Mouse (Mus musculus): ENCODE measurements around the gene S100a2. TPM values are rescaled to one million over a fixed set of nuclear protein-coding genes. Genes with fewer than 3 reads are reported as not detected.

The S100a2 gene
- total RNA-seq, 2 experiments from 2014 or later: not detected

DNA sequence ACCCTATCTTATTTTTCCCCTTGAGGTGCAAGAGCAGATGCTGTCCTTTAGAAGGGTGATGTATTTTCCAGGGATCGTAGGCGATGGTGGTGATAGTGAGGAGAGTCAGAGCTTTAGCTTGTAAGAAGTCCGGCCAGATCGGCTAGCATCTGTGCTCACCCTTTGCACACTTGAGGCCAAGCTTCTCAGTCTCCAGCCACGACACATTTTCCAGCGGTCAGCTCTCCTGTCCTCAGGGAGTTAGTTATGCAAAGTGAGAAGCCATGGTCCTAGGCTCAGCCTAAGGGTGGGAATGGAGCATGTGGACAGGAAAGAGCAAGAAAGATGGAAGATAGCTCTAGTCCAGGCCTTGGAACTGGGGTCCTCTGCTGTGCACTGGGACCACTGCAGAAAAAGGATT lies 6.8 kb downstream of the S100a2 start:
- no peak for DNase-seq

DNA sequence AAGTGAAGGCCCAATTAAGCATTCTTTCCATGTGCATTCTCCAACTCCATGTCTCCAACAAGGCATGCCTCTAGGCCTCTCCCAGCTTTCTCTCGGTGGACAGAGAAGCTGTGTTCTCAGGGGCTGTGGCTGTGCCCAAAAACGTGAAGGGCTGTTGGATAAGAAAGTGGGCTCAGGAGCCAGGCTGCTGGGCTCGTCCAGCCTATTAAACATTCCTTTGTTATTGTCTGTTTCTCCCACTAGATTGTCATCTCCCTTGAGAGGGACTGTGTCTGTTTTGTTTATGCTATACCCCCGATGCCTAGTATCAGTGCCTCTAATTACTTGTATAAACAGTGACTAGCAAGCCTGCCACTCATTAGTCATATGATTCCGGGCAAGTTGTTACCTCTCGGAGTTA lies 7.7 kb downstream of the S100a2 start:
- no peak for DNase-seq

DNA sequence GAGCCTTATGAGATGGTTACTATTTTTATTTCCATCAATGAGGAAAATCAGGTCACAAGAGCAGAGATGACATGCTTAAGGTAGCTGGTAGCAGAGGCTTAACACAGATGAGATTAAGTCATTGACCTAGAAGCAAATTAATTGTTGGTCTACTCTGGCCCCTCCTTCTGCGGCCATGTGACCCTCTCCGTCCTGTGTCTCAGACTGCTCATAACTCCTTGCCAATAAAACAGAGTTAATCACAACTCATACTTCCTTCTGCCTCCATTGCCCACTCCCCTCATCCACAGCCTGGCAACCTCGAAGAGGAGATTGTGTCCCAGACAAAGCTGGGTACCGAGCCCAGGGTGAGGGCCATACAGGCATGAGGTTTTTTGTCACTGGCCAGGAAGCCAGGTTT lies 8.2 kb downstream of the S100a2 start:
- DNase-seq: no peak

DNA sequence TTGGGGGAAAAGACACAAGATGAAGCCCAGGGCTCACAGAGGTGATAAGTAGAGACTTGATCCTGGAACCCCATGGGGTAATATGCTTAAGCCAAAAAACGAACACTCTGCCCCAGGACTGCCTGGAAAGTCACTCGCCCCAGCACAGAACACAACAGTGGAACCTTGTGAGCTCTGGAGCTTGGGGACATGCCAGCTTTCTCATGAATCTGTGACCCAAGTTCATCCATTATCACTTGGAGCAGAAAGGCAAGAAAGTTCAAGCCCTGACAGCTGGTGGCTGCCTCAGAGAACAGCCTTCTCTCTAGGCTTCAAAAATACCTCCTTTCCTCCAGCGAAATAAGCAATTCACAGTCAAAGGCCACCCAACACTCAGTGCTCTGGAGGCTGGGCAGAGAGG lies 9.4 kb downstream of the S100a2 start:
- DNase-seq: peak; percentile 51 to 76

DNA sequence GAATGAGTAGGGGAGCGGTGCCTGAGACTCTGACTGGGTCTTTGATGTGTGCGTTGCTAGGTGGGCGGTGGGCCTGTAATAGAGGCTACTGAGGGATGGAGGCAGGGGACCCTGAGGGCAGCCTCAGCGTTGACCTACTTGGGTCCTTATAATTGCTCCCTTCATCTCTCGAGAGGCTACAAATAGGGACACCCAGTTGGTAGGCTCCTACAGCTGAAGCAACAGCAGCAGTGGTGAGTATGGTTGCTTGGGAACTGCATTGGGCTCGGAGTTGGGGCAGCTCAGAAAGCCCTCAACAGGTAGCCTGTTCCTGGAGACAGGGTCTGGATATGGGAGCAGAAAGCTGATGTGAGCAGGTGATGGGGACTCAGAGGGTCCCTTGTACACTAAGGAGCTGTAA lies 10.0 kb downstream of the S100a2 start:
- DNase-seq: no peak

DNA sequence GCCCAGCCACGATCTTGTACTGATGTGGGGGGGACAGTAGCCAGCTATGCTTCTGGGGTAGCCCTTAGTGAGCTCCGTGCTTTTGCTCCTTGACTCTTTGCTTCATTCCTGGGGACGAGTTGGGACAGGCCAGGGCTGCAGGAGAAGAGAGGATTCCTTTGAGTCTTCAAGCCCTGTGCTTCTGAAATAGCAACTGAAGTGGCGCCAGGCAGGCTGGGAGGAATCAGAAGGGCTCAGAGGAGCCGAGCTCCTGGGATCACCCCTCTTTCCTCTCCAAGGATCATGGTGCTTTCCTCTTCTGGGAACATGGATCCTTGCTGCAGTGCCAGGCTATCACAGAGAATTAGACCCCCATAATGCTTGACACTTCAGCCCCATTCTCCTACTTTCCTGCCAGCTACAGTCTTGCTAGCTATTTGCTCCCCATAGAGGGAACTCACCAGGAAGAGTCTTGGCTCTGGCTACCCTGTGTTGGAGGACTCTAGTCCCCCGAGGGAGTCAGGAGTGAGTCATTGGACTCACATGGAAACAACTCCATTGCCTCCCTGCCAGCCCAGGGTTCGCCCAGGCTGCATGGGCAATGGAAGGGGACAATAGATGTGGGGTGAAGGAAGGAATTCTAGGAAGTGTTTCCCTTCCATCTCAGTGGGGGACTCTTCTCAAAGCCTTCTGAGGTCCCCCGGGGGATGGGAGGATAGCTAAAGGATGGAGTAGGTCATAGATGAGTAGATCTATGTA lies 10.6 kb downstream of the S100a2 start:
- peak; percentile 71 to 81 for DNase-seq

DNA sequence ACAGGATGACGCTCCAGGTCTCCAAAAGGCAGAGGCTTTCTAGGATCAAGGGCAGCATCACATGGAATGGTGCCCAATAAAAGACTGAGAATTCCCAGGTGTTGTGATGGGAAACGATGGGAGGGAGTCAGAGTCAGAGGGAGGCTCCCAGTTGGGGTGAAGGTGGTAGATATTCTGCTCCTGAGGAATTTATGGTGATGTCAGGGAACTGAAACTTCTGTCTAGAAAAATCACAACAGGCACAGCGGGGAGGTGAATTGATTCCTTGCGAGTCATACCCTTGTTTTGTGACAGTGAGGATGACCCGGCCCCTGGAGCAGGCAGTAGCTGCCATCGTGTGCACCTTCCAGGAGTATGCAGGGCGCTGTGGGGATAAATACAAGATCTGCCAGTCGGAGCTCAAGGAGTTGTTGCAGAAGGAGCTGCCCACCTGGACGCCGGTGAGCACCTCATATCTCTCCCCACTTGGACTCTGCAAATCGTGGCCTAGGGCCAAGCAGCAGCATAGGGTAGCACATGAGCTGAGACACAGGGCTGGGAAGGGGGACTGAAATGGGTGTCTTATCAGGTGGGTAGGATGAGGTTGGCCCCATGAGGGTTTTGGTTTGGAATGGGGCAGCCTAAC lies 11.6 kb downstream of the S100a2 start, which contains the start of gene Gm42674:
Gene Gm42674 (plus strand): TSS at position 419 of the 625 bp plus-strand sequence.
- no peak for DNase-seq

DNA sequence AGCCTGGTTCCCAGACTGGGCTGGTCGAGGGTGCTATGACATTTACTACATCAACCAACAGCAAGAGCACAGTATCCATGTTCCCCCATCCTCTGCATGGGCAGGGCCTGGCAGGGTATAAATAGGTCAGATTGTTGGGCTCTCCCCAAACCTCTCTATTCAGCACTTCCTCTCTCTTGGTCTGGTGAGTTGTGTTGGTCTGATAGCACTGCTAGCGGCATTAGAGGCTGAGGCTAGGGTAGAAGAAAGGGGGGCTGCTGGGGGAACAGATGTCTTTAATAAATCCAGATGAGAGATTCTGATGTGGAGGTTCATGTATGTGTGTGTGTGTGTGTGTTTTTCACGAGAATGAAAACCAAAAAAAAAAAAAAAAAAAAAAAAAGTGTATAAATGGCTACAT lies 13.6 kb downstream of the S100a2 start, which contains the start of gene S100a4:
Gene S100a4 (plus strand): TSS at position 149 of the 400 bp plus-strand sequence.
- DNase-seq: peak; percentile 47 to 61

DNA sequence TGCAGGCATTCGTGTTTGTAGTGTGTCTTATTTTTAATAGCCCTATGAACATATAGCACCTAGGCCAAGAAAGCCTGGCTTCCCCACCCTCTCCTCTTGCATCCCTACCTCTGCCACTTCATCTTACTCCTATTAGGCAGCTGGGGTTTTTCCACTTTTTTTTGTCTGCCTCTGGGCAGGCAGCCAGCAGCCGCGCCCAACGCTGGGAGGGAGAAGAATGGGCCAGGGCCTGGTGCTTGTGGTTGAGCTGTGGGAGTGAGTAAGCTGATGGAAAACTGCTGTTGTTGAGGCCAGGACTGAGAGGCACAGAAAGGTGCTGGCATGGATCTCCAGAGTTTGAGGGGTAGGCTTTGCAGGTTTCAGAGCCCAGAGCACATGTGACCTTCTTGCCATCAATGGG lies 14.4 kb downstream of the S100a2 start:
- DNase-seq: peak; percentile 90 to 91

DNA sequence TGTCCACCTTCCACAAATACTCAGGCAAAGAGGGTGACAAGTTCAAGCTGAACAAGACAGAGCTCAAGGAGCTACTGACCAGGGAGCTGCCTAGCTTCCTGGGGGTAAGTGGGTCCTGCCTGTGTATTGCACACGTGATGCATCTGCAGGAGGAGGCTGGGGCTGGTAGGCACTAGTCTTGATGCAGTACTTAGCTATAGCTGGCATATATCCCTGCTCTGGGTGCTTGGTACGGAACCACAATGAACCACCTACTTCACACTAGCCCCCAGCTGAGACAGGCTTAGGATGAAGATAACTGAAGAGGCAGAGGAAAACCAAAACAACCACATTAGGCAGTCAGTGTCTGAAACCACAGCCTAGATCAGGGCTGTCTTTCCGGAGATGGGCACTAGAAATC lies 15.0 kb downstream of the S100a2 start:
- DNase-seq: no peak

DNA sequence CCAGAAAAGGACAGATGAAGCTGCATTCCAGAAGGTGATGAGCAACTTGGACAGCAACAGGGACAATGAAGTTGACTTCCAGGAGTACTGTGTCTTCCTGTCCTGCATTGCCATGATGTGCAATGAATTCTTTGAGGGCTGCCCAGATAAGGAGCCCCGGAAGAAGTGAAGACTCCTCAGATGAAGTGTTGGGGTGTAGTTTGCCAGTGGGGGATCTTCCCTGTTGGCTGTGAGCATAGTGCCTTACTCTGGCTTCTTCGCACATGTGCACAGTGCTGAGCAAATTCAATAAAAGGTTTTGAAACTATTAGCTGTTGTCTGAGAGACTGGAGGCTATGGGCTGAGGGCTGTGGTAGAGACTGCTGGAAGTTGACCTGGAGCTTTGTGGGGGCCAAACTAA lies 15.7 kb downstream of the S100a2 start:
- no peak for DNase-seq

DNA sequence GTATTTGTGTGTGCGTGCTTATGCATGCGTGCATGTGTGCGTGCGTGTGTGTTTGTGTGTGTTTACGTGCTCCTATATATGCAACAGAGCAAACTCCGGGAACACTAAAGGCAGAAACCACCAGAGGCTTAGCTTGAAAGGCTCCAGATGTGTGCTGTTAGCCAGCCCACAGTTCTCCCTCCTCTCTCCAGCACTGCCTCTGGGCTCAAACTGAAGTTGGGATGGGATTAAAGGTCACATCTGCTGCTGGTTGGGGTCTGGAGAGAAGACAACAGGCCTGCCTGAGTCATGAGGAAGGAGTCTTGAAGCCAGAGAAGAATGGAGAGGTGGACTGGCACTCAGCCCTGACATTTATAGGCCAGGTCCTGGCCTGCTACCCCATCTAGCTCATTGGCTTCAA lies 16.1 kb downstream of the S100a2 start:
- DNase-seq: peak; percentile 58 to 75

DNA sequence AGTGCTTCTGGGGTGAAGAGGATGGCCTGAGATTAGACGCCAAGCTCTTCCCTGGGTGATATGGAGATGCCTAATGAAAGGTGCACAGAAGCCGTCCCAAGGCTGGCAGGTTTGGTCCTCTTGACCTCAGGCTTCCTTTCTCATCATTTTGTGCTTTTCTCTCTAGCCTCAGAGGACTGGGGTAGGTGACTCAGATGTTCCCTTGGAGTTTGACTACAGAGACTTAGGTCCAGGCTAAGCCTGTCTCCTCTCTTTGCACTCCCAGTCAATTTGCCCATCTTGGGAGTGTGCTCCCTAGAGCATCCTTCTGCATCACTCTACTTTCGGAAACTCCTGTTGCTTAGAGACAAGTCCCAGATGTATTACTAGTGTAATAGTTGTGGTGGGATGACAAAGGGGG lies 17.3 kb downstream of the S100a2 start:
- no peak for DNase-seq

DNA sequence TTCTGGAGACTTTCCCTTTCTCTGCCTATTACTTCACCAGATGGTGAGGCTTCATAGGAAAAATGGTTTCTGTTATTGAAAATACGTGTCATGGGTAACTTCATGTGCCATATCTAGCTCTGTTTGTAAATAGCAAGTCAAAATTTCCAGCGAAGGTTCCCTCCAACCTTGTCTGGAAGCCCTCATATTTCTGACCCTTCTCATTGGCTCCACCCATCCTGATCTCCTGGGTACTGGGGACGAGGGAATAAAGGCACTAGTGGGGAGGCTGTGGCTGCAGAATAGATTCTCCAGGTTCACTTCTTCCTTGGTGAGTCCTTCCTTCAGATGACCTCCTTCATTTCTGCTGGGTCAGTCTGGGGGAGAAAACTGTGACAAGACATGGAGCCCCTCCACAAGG lies 18.2 kb downstream of the S100a2 start, which contains the start of gene S100a5:
Gene S100a5 (plus strand): TSS at position 301 of the 400 bp plus-strand sequence.
- DNase-seq: no peak

DNA sequence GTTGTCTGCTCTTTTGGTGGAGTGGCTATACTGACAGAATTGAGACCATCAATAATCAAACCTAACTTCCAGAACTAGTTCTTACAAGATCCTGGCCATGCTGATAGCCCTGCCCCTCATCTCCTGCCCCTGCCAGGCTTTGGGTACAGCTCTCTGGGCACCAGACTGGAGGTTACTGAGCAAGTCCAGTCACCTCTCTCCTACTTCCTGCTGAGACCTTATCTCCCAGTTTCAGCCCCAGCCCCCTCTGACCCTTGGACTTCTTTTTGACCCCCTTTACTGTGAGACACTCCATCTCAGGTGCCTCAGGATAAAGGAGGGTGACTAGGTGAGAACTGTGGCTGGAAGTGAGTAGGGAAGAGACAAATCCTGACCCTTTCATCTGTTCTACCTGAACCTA lies 19.1 kb downstream of the S100a2 start:
- DNase-seq: no peak

DNA sequence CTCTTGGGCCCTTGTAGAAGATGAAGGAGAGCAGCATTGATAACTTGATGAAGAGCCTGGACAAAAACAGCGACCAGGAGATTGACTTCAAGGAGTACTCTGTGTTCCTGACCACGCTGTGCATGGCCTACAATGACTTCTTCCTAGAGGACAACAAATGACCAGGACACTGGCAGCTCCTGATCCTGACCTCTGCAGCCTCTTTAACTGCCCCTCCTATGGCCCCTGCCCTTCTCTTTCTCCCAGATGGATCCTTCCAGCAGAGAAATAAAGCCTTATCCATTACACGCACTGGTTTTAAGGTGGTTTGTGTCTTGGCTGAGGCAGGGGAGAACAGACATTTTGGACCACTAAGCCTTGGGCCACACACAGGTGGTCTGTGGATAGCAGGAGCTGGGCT lies 21.4 kb downstream of the S100a2 start:
- no peak for DNase-seq

DNA sequence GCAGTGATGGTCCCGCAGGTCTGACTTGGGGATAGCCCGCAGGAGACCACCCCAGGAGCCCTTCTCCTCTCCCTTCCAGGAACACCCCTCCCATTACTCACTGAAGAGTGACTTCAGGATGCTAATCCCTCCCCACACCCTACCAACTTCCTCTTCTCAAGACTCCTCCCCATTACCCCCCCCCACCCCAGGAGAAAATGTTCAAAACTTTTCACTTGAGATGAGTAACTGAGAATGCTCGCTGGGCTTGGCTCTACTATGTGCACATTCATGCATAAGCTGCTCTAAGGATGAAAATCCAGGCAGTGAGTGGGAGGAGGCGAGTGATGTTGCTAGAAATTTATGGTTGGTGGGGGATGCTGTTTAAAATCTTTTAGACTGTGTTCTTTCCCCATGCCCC lies 22.0 kb downstream of the S100a2 start:
- DNase-seq: no peak

DNA sequence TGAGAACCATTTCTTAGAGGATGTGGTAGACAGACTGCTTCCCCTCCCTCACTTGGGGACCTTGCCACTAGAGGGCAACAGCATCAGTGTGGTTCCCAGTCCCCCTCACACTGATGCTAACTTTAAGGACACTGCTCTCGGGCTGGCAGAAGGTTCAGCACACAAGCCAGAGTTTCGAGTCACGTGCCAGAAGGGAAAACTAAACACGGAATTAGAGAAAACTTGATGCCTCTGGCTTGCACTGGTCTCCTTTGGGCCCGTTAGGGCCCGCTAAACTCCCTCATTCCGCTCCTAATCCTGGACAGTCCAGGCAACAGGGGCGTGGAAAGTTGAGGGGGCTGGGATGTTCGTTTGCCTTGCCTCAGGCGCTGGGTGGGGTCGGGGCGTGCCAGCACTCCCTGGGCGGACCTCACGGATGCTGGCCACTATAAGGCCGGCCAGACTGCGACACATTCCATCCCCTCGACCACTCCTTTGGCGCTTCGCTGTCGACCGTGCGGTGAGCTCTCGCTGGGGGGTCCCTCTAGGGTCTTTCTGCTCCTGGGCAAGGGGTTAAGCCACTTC lies 22.8 kb downstream of the S100a2 start, which contains the start of gene S100a6:
Gene S100a6 (plus strand): TSS at position 155 of the 564 bp plus-strand sequence.
- DNase-seq: peak; percentile 83 to 88

DNA sequence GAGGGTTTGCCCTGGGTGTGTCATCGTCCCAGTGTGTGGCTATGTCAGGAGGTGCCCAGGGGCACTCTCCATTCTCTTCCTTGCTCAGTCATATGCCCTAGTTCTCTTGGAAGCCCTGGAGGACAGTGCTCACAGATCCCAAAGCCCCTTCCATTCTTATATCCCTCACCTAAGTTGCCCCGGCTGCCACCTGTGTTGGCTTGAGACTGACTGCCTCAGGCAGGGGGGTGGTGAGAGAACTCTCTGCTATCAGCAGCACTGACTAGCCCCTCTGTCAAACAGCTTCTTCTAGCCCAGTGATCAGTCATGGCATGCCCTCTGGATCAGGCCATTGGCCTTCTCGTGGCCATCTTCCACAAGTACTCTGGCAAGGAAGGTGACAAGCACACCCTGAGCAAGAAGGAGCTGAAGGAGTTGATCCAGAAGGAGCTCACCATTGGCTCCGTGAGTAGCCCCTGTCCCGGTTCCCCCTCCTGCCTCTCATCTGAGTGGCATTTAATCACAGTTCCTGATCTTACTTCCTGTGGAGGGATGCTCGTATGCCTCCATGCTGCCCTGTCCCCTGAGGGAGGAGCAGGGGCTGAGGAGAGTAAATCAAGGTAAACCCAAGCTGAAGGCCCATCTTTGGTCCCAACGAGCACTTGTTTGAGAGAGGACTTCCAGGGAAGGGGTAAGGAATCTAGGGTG lies 23.6 kb downstream of the S100a2 start:
- peak in 1 of 2 experiments; percentile 47 for DNase-seq

DNA sequence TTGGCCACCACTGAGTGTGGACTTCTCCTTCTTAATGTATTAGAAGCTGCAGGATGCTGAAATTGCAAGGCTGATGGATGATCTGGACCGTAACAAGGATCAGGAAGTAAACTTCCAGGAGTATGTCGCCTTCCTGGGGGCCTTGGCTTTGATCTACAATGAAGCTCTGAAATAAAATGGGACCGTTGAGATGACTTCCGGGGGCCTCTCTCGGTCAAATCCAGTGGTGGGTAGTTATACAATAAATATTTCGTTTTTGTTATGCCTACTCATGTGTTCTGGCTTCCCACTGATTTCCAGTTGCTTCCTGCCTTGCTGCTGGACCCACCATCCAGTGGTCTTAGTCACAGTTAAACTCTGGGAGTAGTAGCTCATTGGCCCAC lies 24.1 kb downstream of the S100a2 start:
- DNase-seq: no peak

DNA sequence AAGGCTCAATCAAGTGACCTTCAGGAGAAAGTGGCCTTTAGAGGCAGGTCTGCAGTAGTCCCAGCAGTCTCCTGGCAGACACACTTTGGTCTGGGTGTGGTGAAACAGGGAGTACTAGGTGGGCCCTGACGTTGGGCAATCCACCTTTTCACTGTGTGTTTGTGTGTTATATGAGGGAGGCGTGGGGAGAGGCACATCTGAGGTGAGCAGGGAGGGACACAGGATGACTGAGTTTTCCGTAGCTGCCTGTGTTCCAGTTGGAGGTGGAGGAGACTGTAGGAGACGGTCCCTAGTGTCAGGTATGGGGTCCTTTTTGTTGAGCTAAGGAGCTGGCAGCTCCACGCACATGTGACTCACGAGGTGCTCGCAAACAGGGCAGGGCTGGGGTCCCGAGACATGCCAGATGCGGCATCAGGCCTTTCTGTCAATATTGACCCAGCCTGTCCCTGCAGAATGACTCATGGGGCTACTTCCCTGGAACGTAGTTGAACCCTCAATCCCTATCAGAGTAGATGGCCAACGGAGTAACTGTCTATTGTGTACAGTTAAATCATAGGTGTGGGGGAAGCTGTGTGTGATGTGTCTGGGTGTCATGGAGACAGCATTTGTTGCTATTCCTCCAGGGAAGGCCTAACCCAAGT lies 24.7 kb downstream of the S100a2 start:
- peak in 1 of 2 experiments; percentile 42 for DNase-seq

DNA sequence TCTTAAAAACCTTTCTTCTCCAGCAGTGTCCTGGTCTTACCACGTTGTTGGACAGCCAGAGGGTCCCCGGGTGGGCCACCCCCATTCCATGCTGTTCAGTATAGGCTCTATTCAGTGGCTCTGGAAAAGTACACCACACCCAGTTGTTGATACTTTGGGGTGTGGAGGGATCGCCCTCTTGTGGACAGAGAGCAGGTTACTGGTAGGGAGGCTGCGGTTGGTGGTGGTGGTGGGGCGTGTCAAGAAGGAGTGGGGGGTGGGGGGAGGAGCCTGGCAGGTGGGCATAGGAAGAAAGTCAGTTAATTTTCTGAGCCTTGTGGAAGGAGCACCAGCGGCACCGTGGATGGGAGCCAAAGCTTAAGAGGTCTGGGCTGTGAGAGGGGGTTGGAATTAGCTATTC lies 25.4 kb downstream of the S100a2 start:
- DNase-seq: peak; percentile 85 to 86

Measured in heart, adult 18-20 months (tissue).